Mouse (Mus musculus): ENCODE measurements around the gene Kif26b.

DNA sequence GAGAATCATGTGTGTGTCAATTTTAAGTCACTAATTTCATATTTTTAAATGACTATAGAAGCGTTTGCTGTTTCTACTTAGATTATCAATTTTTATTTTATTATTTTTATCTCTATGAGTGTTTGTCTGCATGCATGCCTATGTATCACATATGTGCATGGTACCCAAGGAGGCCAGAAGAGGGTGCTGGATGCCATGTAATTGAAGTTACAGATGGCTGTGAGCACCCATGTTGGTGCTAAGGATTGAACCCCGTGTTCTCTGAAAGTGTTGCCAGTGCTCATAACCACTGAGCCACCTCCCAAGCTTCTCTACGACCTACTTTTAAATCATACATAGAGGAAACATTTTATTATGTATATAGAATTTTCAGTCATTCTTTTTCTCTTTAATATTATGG, 68.2 kb downstream of the Kif26b start:
- no peak for TF ChIP-seq CTCF (IDR thresholded peaks at IDR 0.05; ENCODE audit: low read depth, low read length)
- TF ChIP-seq GATA1 (IDR thresholded peaks at IDR 0.05; ENCODE audit: borderline replicate concordance, low read length) = no peak
- no peak for TF ChIP-seq POLR2AphosphoS5 (IDR thresholded peaks at IDR 0.05; ENCODE audit: insufficient replicate concordance, low read depth, low read length)
- no peak for TF ChIP-seq GATA2 (IDR thresholded peaks at IDR 0.05; ENCODE audit: borderline replicate concordance, low read depth, low read length)

All from G1E (cell line).